Mouse (Mus musculus): ENCODE results near the gene Gabrb3.

Gene Gabrb3

GRCm38 (mm10) chr7:57419392-57419791 is at the start of gene Gabrb3:
TSS of gene Gabrb3 (plus strand) at chr7:57419692.
- no peak for DNase-seq

- no peak for DNase-seq
These were observed 35.4 kb upstream of the Gabrb3 start for GRCm38 (mm10) chr7:57384112-57384511.

GRCm38 (mm10) chr7:57386517-57387340 is 32.8 kb upstream of the Gabrb3 start, which contains the start of gene Gabrg3:
TSS of gene Gabrg3 (minus strand) at chr7:57387188.
- DNase-seq, result peak; percentile 53

GRCm38 (mm10) chr7:57387341-57387654 is 32.2 kb upstream of the Gabrb3 start:
- DNase-seq, result no peak

GRCm38 (mm10) chr7:57390046-57390445 is 29.4 kb upstream of the Gabrb3 start:
- peak; percentile 29 for DNase-seq

GRCm38 (mm10) chr7:57393551-57393950 is 25.9 kb upstream of the Gabrb3 start:
- no peak for DNase-seq

- DNase-seq, result no peak
These were observed 8.3 kb upstream of the Gabrb3 start for GRCm38 (mm10) chr7:57411163-57411562.

GRCm38 (mm10) chr7:57412896-57413295 is 6.6 kb upstream of the Gabrb3 start:
- no peak for DNase-seq

GRCm38 (mm10) chr7:57421044-57421443 is 1.6 kb downstream of the Gabrb3 start:
- DNase-seq, result peak; percentile 10

GRCm38 (mm10) chr7:57422675-57423074 is 3.2 kb downstream of the Gabrb3 start:
- no peak for DNase-seq

GRCm38 (mm10) chr7:57448239-57448638 is 28.7 kb downstream of the Gabrb3 start:
- DNase-seq, result no peak

GRCm38 (mm10) chr7:57460354-57460753 is 40.9 kb downstream of the Gabrb3 start:
- DNase-seq, result no peak

- no peak for DNase-seq
These were observed 51.8 kb downstream of the Gabrb3 start for GRCm38 (mm10) chr7:57471316-57471715.

GRCm38 (mm10) chr7:57473811-57474525 is 54.5 kb downstream of the Gabrb3 start:
- peak; percentile 59 for DNase-seq

GRCm38 (mm10) chr7:57482896-57483295 is 63.4 kb downstream of the Gabrb3 start:
- DNase-seq, result no peak

GRCm38 (mm10) chr7:57486907-57487306 is 67.4 kb downstream of the Gabrb3 start:
- no peak for DNase-seq

GRCm38 (mm10) chr7:57491795-57492194 is 72.3 kb downstream of the Gabrb3 start:
- peak; percentile 19 for DNase-seq

GRCm38 (mm10) chr7:57502809-57503208 is 83.3 kb downstream of the Gabrb3 start:
- no peak for DNase-seq

- peak; percentile 37 for DNase-seq
These were observed 89.6 kb downstream of the Gabrb3 start for GRCm38 (mm10) chr7:57508860-57509632.

GRCm38 (mm10) chr7:57509681-57510141 is 90.2 kb downstream of the Gabrb3 start, which contains the start of gene Gabra5:
TSS of gene Gabra5 (minus strand) at chr7:57510059.
- peak; percentile 68 for DNase-seq

- peak; percentile 23 for DNase-seq
These were observed 93.5 kb downstream of the Gabrb3 start for GRCm38 (mm10) chr7:57512955-57513354.

GRCm38 (mm10) chr7:57529451-57529850 is 110.0 kb downstream of the Gabrb3 start:
- no peak for DNase-seq

- no peak for DNase-seq
These were observed 110.5 kb downstream of the Gabrb3 start for GRCm38 (mm10) chr7:57529954-57530353.
